Mouse (Mus musculus): ENCODE data around the gene Fbxl16.

The Fbxl16 gene

DNA sequence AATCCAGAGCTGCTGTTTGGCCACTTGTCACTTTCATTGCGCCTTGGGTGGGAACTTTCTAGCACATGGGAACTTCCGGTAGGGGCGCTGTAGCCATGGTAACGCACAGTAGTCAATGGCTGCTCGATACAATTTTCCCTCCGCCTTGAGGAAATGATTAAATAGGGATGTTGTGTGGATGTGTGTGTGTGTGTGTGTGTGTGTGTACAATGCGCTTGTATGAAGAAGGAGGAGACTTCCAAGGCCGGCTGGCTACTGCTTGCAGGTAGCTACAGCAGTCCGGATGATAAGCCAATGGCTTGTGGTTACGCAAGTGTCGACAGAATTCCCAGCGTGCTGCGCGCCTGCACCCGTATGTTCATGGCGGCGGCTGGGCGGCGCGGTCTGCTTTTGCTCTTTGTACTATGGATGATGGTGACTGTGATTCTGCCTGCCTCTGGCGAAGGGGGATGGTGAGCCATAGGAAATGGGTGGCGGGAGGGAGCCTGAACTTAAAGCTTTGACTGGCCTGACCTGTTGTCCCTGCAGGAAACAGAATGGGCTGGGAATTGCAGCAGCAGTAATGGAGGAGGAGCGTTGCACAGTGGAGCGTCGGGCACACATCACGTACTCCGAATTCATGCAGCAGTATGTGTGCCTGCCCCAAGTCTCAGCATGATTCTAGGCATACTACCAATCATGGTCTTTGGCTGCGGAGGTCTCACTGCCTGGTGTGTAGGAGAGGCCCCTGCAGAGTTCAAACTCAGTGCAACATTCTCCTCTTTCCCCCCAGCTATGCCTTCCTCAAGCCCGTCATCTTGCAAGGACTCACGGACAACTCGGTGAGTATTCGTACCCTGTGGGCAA lies 20.1 kb downstream of the Fbxl16 start, which contains the start of gene Jmjd8:
TSS of gene Jmjd8 (plus strand) at position 156 of the 846 bp plus-strand sequence.
- DNase-seq (ENCODE audit: low spot score), result peak; percentile 71

DNA sequence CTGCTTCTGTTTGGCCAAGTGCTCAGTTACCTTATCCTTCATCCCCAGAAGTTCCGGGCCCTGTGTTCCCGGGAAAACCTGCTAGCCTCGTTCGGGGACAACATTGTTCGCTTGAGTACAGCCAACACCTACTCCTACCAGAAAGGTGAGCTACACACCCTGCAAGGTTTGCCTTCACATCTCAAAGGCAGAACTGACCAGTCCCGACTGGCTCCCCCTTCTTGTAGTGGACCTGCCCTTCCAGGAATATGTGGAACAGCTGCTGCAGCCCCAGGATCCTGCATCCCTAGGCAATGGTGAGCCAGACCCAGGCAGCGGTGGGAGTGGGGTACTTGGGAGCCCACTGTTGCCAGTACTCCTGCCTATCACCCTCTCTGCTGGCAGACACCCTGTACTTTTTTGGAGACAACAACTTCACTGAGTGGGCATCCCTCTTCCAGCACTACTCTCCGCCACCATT lies 20.7 kb downstream of the Fbxl16 start:
- no peak for DNase-seq (ENCODE audit: low spot score)

DNA sequence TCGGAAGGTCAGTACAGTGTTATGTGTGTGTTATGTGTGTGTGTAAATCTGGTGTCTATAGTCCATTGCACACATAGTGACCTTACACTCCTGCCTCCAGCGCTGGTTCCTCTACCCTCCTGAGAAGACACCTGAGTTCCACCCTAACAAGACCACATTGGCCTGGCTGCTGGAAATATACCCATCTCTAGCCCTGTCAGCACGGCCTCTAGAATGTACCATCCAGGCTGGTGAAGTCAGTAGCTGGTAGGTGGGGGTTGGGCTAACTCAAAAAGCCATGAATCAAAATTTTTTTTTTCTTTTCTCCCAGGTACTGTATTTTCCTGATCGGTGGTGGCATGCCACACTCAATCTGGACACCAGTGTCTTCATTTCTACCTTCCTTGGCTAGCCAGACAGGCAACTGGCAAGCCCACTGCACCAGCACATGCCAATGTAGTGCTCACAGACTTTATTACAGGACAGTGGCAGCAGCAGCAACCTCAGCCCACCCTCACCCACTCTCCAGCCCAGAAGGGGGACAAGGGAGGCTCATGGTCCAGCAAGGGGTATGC lies 21.4 kb downstream of the Fbxl16 start:
- DNase-seq (ENCODE audit: low spot score), result no peak

DNA sequence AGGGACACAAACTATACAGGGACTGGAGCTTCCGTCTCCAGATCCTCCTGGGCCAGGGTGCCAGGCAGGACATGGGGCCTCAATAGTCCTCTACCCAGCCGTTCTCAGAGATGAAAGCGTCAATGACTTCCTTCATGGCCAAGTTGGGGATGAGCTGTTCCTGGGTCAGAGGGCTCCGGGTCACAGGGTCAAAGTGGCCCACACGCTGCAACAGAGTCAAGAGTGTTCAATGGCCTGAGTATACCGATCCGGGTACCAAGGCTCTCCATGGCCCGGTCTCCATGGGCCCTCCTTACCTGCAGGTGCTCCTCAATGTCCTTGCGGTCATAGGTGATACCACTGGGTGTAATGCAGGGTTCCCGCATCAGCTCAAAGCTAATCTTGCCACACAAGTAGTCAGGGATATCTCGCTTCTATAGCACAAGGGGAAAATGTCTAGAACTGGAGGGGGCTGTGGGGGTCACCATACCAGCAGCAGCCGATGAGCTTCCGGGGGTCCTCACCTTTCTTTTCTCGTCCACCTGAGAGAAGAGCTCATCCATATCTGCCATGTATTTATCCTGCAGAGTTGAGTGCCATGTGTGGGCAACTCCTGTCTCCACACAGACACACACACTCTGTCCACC lies 22.0 kb downstream of the Fbxl16 start:
- DNase-seq (ENCODE audit: low spot score), result no peak

DNA sequence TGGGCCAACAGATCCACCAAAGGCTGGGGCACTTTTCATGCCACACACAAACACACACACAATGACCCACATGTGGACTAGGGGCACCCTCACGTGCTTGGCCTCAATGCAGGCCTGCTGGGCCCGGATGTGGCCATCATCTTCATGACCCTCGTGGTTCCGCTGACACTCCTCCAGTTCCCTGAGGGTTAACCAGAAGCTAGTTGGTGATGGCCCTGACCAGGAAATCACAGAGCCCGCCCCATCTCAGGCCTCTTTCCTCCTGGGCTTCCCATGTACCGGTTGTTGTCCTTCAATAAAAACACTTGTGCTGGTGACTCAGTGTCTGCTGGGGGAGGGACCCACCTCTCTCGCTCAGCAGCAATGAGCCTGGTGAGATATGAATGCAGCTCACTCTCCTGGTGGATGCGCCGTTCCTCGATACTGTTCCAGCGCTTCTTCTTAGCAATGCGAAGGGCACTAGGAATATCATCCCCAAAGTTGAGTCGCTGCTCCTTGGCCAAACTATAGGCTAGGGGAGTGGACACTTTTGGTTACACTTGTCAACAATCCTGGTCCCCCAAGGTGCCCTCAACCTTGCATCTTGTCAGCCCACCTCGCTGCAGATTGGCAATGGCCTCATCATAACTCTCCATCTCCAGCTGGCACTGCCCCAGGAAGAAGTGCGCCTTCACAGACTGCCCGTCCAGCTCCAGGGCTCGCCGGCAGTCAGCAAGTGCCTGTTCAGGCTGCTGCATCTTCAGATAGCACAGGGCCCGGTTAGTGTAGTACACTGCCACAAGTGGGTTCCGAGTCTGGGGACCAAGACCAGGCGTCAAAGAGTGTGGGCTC lies 22.8 kb downstream of the Fbxl16 start:
- no peak for DNase-seq (ENCODE audit: low spot score)

DNA sequence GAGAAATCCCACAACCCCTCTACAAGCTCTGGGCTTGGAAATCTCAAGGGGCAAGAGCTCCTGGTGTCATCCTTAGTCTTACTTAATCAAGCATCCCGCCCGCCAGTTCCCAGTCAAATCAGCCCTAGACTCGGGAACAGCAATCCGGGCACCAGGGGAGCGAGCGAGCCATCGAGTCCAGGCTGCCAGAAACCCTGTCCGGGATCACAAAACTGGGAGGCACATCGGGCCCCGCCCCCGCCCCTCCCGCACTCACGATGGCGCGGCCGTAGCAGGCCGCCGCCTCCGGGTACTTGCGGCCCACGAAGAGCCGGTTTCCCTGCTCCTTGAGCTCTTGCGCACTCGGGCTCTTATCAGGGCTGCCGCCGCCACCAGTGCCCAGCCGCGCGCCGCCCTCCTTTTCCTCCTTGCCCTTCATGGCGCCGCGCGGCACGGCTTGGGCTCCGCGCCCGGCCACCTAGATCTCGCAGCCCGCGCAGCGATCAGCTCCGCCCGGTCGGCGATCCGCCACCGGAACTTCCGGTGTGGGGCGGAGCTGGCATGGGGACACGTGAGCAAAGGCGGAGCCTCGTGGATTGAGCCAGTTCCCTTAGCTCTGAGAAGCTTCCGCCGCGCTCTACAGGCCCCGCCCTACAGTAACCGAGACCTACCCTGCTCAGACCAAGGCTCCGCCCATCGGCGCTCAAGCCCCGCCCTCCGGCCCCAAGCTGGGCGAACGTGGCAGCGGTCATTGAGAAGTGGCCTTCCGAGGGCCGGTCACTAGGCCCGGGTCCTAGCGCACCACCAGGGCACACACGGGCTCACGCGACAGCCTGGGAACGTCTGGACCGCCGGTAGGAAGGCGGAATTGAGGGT lies 23.8 kb downstream of the Fbxl16 start:
- peak; percentile 98 for DNase-seq (ENCODE audit: low spot score)

DNA sequence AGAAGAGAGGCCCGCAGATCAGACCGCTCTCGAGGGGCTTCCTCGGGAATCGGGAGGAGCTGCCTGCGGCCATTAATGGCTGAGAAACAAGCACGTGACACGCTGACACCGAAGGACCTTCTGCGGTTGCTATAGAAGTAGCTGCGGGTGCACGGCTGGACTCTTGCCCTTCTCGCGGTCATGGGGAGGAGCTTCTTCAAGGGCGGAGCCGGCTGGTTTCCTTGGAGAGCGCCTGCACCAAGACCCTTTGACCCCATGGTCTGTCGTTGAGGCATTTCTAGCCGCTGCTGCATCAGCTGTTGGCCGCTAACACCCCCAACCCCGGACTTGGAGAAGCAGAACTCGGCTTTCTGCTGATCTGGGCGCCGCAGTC lies 24.4 kb downstream of the Fbxl16 start, which contains the start of gene Stub1:
TSS of gene Stub1 (minus strand) at position 114 of the 373 bp plus-strand sequence.
- peak; percentile 61 for DNase-seq (ENCODE audit: low spot score)

DNA sequence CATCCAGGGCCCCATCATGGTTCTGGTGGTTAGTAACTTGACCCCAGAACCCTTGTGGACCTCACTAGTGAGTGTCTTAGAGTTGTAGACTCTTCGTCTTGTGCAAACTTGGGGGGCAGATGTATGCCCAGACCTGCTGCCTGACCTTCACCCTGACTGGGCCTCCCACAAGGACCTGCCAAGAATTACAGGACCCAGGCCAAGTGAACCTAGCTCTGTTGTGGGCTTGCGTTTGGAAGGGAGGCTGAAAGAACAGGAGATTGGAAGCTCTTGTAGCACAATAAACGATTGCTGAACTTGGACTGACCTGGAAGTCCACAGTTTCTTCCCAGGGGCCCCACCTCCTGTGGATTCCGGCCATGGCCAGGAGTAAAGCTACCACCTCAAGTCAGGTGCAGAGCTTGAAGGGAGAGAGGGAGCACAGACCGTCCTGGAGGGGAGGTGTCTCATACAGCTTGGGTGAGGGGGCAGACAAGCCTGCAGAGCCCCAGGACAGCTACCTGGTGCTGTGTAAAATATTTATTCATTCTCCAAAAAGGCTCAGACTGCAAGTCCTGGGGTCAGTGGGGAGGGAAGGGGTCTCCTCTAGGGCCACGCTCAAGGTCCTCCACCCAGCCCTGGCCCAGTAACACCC lies 25.2 kb downstream of the Fbxl16 start:
- no peak for DNase-seq (ENCODE audit: low spot score)

DNA sequence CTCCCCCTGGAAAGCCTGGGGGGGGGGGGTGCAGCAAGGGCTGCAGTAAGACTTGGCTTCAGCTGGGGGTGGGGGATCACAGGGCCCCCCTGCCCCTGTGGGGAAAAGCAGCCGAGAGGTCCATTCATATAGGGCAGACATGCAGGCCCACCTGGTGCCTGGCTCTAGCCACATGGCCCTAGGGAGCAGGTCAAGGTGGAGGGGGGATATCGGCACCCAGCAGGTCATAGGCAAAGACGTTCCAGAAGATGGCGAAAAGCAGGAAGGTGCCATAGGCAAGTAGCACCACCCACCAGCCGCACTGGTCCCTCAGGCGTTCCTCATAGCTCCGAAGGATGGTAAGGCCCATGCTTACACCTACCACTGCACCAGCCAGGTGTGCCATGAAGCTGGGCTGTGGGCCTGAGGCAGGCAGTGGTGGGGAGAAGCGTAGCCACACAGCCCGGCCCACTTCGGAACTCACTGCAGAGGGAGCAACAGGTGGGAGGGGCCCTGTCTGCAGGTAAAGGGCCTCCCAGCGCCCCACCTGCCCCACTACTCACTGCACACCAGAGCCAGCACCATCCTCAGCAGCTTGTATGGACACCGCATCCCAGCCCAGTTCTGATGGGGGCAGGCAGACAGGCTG lies 25.8 kb downstream of the Fbxl16 start:
- DNase-seq (ENCODE audit: low spot score), result no peak

DNA sequence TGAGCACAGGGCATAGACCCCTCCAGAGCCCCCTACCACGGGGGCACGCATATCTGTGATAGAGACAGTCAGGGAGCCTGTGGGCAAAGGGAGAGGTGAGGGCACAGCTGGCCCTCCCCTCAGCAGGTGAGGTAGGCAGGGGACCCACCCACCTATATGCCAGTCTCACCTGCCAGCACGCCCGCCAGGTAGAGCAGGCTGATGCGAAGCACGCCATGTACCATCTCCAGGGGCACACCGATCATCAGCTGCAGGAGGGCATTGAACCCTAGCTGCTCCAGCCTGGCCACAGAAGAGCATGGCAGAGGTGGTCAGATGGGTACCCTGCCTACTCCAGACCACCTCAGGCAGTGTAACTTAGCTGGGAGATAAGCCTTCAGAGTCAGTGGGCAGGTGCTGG lies 26.4 kb downstream of the Fbxl16 start:
- DNase-seq (ENCODE audit: low spot score), result no peak

DNA sequence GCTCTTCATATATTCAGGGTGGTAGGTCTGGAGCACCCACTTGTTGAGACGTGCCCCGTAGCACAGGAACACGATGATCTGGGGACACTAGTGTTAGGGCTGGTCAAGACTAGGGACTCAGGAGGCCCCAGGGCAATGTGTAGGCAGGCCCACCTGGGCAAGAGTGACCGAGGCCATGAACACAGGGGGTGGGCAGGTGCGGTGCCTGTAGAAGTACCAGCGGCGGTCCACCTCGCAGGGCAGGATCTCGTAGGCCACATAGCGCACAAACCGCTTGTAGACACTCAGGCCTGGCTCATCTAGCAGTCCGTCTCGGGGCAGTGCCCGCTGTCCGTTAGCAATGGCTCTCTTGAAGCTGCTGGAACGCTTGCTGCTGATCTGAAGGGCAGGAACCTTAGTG lies 26.9 kb downstream of the Fbxl16 start:
- no peak for DNase-seq (ENCODE audit: low spot score)

DNA sequence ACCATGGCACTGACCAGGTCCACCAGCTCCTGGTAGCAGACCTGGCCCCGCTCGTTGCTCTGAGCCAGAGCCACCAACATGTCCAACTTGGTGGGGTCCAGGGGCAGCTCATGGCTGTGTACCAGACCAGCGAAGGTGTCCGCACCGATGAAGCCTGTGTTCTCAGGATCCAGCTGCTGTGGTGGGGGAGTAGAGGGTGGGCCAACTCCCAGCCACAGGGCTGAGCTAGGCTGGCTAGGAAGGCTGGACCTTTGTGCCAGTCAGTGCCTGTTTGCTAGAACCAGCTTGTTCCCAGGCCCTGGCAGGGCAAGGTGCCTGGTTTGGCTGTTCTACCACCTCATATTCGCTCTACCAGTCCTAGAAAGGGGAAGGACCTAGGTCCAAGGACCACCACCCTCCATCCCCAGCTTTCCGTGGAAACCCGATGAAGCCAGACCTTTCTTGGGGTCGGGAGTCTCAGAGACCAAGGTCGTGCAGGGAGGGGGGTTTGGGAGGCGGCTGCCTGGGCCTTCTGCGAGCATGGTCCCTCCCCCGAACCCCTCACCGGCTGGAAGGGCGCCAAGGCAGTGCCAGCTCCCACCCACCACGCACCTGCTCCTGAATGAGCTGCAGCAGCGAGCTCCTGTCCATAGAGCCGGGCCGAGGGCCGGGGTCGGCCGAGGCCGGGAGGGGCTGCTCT lies 27.7 kb downstream of the Fbxl16 start:
- no peak for DNase-seq (ENCODE audit: low spot score)

DNA sequence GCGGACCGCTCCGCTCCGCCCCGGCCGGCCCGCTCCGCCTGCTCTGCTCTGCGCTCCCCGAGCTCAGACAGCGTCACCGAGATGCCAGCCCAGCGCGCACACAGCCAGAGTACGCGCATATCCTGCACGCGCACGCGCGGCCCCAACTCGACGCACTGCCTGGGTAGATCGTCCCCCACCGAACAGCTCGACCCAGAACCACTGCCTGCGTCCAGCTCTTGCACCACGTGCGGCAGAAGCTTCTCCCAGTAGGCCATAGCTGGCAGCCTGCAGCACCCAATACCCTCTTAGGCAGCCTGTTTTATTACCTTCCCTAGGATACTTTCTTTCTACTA lies 28.2 kb downstream of the Fbxl16 start, which contains the start of gene Rhbdl1:
TSS of gene Rhbdl1 (minus strand) at position 220 of the 335 bp plus-strand sequence.
- DNase-seq (ENCODE audit: low spot score), result no peak

DNA sequence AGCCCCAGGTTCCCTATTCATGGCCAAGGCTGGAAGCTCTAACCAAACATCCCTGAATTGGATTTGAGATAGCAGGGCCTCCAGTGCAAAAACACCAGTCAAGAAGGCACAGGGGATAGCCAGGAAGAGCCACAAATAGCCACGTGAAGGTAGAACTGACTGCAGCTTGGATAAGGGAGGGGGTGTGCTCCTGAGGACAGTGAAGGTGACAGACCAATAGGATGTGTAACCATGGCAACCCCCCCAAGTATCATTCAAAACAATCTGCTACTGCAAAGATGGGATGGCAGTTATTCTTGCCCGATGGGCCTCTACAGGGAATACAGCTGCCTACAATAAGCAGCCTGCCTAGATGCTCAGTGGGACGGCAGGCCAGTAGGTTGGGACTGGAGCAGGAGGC lies 28.6 kb downstream of the Fbxl16 start:
- DNase-seq (ENCODE audit: low spot score), result no peak

DNA sequence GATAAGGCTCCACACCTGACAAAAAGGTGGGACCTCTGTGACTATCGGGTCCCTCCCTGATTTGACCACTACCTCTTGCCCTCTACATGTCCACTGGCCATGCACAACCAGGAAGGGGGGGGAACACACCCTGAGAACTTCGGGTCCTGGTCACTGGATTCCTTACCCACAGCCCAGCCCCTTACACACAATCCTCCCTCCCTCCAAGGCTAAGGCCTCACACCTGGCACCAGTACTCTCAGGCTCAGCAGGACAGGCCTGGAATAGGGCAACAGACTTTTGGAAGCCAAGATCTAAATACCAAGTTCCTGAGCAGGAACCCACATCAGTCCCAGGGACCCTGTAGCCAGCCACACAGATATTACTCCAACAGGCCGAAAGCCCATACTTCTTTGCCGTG lies 30.0 kb downstream of the Fbxl16 start:
- no peak for DNase-seq (ENCODE audit: low spot score)

DNA sequence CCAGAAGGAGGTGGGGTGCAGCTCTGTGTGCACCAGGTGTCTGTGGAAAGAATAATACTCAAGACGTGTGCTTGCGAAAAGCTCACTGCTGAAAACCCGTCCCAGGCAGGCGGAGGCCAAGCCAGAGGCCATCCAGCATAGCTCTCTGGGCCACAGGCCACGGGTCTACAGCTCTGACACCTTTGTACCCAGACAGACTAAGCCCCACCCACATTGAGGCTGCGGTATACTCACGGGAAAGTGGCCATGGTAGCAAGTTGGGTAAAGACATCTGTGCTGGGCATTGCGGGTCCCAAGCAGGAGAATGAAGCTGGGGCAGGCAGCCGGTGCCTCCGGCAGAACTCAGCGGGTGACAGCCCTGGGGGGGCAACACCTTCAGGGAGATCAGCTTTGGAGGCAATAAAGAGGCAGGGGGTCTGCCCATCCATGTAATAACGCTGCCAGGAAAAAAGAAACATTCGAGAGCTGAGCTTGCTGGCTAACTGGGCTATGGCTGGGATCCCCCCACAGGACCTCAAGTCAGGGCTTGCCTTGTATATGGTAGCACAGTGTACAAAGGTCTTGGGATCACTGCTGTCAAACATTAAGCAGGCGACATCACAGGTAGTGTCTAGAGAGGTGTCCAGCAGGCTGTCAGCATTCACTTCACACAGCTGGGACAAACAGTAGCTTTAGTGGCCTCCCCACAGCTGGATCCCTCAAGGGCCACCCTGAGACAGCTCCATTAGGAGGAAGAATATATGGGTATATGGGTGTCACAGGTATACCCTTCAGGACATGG lies 30.8 kb downstream of the Fbxl16 start:
- no peak for DNase-seq (ENCODE audit: low spot score)

DNA sequence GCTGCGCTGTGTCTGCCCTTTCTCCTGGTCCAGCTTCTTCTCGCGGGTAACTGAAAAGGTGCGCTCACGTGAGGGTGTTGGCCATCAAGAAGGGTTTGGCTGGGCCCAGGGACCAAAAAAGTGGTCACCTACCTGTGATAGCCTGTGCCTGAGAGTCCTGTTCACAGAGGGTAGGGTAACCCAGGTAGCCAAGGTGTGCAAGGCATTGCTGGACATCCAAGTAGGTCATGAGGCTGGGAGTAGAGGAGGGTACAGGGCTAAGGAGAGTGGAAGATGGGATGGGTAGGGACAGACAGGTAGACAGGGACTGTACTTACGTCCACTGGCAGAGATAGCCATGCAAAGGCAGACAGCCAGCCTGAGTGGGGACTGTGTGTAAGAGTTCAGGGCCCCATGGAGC lies 31.6 kb downstream of the Fbxl16 start:
- DNase-seq (ENCODE audit: low spot score), result no peak

DNA sequence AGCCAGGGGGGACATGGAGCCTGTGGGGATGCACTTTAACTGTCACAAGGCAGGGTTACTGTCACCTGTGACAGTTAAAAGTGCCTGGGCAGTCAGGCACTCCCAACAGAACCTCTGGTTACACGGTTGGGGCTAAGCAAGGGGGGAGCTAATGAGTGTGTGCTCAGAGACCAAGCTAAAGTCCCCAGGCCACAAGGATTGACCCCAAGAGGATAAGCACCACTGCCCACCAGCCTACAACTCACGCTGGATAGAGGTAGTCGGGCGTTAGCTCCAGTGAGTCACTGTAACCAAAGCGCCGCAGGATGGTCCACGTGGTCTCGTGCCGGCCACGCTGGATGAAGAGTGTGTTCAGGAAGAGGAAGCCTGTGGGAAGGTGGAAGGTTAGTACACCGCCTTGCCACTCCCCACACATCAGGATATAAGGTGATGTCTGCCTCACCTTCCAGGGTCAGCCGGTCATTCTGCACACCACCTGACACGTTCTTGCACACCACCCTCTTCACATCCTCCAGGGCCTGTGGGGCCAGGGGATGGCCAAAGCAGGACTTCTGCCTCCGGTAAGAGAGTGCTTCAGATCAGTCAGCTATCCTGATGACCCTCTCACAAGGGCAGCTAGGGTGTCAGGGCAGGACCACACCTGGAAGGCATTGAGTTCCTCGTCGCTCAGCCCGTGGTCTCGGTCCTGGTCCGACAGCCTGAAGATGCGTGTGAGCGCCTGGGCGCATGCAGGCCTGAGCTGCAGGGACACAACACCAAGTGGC lies 32.4 kb downstream of the Fbxl16 start, which contains the start of gene Gm20683:
TSS of gene Gm20683 (minus strand) at position 647 of the 764 bp plus-strand sequence.
- no peak for DNase-seq (ENCODE audit: low spot score)

Data from c-Kit-positive CD71-positive TER-119-positive erythroid progenitor cells, embryonic 14.5 days (primary cell).